Mouse (Mus musculus) kidney, adult 2 months (tissue): Measurements from ENCODE around the gene 6430571L13Rik.

Experiments
- CTCF ChIP-seq: fragments of 200-500 bp; conservative IDR thresholded peaks from 2 replicates; pipeline ENCODE4 v1.5.1; 2011; ENCODE audit warnings: low read depth, mild to moderate bottlenecking, control low read depth, low read length, moderate library complexity, mixed read lengths; ENCODE audit not compliant: insufficient read depth, insufficient read length
- POLR2A ChIP-seq: fragments of 200-500 bp; IDR thresholded peaks from one replicate; pipeline ENCODE4 v1.6.1; 2011; ENCODE audit warnings: low read depth, low read length, control low read depth

- no peak for TF ChIP-seq POLR2A
- TF ChIP-seq CTCF: no peak
These were observed 36.5 kb upstream of the 6430571L13Rik start for GRCm38 (mm10) chr9:107303900-107304299.
